Mouse (Mus musculus): ENCODE results near the gene Cd3d. TPM values are rescaled to one million over a fixed set of nuclear protein-coding genes. Genes with fewer than 3 reads are reported as not detected.
"Not testable (repeated sequence)": the region's sequence is repeated elsewhere in the genome, so short reads cannot be mapped to it uniquely, and the experiment has no call there.

The Cd3d gene
- total RNA-seq (2022), result not detected

- no peak for DNase-seq (ENCODE audit: low spot score in 2 of 2)
Measured at GRCm38 (mm10) chr9:44981676-44982075, at the start of gene Cd3d. TSS of gene Cd3d (plus strand) at chr9:44981786.

DNA sequence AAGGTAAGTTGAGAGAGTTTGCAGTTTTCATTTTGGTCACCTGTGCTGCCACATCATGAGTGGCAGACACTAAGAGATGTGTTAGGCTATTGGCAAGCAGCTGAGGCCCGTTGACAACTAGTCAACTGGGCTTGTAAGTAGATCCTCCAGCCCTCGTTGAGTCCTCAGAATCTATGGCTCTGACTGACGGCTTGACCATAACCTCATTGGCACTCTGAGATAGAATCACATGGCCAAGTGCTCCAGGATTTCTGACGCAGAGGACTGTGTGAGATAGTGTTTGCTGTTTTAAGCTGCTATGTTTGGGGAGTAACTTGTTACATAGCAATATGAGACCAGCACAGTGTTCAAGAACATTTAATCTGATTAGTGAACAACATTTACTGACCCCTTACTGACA, 39.8 kb upstream of the Cd3d start:
- DNase-seq (ENCODE audit: low spot score in 2 of 2), result no peak

- DNase-seq (ENCODE audit: low spot score in 2 of 2), result no peak
Measured at GRCm38 (mm10) chr9:44942421-44942820, 39.2 kb upstream of the Cd3d start.

DNA sequence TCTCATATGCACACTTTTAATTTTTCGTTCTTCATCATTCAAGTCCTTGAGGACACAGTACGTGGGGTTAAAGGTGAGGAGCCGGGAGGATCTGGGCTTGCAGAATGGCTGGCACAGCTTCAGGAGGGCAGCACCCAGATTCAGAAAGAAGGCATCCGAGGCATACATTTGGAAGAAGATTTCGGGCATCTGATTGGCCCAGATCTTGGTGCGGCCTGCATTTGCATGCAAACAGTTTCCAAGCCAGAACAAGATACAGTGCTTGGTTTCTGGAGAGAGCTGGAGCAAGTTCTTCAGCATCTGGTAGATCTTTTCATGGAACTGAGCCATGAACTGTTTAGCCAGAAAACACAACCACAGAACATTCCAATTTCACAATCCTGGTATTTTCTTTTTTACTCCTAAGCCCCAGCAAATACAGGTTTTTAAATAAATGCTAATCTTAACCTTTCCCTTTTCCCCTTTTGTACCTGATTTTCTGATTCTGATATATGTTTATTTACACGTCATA, 35.3 kb upstream of the Cd3d start:
- DNase-seq (ENCODE audit: low spot score in 2 of 2), result peak in 1 of 2 experiments; percentile 28

DNA sequence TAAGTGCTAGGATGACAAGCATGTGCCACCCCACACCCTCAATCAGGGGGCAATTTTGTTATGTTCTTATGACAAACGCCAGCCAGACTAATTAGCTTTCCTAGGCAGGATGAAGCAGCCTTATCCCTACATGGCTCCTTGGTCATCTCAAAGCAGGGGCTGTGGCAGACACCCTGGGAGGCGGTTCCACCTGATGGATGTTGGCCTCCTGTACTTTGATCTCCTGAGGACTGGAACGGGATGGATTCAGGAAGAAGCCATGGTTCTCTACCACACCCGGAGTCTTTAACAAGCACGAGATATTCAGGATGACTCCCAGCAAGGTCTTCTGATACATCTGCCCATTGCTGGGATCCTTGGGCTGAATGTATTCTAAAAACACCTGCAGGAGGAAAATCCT, 33.8 kb upstream of the Cd3d start:
- DNase-seq (ENCODE audit: low spot score in 2 of 2), result no peak

DNA sequence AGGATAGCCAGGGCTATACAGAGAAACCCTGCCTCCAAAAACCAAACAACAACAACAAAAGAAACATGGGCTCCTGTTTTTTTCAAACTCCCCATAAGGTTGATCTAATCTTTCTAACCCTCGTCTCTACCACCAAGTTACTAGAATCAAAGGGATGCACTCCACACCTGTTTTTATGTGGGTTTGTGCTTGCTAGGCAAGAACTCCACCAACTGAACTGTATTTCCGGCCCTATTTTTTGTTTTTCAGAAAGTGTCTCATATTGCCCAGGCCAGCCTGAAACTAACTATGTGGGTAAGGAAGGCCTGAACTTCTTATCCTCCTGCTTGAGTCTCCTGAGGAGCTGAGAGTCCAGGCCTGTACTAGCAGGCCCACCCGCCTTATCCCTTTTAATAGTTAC, 27.2 kb upstream of the Cd3d start:
- no peak for DNase-seq (ENCODE audit: low spot score in 2 of 2)

- peak; percentile 98 to 99 for DNase-seq (ENCODE audit: low spot score in 2 of 2)
Measured at GRCm38 (mm10) chr9:44965126-44965832, 16.3 kb upstream of the Cd3d start, which contains the start of gene Ube4a. TSS of gene Ube4a (minus strand) at chr9:44965600.

- DNase-seq (ENCODE audit: low spot score in 2 of 2), result no peak
Measured at GRCm38 (mm10) chr9:44965833-44966466, 15.6 kb upstream of the Cd3d start.

DNA sequence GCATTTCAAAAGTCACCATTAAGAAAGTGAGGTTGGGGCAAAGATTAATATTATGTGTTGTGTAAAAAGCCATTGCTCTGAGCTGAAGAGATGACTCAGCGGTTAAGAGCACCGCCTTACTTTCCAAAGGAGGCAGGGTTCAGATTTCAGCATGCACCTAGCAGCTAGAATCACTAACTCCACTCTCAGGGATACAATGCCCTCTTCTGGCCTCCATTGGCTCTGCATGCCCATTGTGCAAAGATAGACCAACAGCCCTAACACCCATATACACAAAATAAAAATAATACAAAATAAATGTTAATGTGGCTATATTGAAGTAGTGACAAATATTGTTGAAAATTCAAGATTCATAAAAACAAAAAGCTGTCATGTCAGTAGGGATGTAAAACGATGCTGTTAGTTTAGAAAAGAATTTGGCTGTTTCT, 14.8 kb upstream of the Cd3d start:
- peak; percentile 47 to 55 for DNase-seq (ENCODE audit: low spot score in 2 of 2)

- not testable (repeated sequence) for DNase-seq (ENCODE audit: low spot score in 2 of 2)
Measured at GRCm38 (mm10) chr9:44967763-44968162, 13.8 kb upstream of the Cd3d start.

DNA sequence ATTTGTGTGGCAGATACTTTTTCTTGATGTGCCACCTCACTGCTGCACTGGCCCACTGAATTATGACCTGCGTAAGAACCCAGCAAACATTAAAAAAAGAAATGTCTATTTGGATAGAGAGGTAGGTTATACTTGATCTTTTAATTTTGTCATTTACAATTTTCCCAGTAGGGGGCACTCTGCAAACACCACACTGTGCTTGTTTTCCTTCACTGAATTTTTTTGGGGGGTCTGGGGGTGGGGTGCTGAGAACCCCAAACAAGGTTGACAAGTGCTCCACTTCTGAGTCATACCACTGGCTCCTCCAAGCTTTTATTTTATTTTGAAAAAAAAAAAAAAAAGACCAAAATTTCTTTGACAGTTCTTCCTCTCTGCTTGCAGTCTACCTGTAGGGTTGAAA, 12.1 kb upstream of the Cd3d start:
- no peak for DNase-seq (ENCODE audit: low spot score in 2 of 2)

DNA sequence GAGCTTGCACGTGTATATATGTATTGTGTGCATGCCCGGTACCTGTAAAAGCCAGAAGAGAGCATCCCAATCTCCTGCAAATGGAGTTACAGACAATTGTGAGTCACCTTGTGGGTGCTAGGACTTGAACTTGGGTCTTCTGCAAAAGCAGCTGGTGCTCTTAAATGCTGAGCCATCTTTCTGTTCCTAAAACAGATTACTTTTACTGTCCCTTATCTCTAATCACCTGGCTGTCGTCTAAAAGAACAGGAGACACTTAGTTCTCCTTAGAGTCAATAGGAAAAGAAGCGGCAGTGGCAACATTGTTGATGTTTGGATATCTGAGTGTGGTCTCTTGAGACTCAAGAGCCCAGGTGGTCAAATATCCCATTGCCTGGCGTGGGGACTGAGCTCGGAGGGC, 3.8 kb upstream of the Cd3d start:
- DNase-seq (ENCODE audit: low spot score in 2 of 2), result no peak

GRCm38 (mm10) chr9:44979806-44980205, 1.8 kb upstream of the Cd3d start:
- no peak for DNase-seq (ENCODE audit: low spot score in 2 of 2)

DNA sequence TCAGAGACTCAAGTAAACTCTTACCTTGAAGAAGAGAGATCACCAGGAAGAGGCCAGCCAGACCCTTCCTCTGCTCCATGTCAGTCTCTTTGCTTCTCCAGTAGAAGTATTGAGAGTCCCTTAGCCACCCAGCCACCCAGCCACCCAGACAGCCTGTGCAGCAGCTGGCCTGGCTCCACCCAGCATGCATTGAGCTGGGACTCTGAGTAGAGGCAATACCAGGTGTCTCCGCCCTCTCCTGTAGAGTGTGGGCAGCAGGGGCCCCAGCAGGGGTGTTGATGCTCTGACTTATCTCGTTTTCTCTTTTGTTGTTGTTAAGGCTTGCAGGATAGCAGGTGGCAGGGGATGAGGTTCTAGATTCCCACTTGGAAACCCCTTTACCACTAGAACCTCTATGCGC, 1.3 kb upstream of the Cd3d start, which contains the start of gene Cd3g:
Gene Cd3g (minus strand): TSS at position 190 of the 400 bp plus-strand sequence.
- no peak for DNase-seq (ENCODE audit: low spot score in 2 of 2)

- DNase-seq (ENCODE audit: low spot score in 2 of 2), result no peak
Measured at GRCm38 (mm10) chr9:44981104-44981503, 482 bp upstream of the Cd3d start.

DNA sequence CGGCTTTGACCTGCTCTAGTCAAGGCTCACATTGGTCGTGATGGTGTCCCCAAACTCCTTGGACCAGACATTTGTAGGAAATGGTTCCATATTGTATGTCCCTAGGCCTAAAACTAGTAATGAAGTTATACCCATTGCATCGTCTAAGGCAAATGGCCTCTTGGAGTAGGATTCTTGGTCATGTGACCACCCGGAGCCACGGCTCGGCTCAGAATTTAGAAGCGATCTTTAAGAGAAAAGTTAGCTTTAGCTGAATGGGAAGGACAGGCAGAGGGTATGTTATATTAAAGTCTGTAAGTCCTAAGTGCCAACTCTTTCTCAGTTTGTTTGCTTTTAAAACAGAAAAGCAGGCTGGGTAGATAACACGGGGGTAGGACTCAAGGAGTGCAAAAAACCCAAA, 495 bp downstream of the Cd3d start:
- DNase-seq (ENCODE audit: low spot score in 2 of 2), result no peak

- DNase-seq (ENCODE audit: low spot score in 2 of 2), result no peak
Measured at GRCm38 (mm10) chr9:44982531-44982930, 945 bp downstream of the Cd3d start.

GRCm38 (mm10) chr9:44983001-44983400, 1.4 kb downstream of the Cd3d start:
- no peak for DNase-seq (ENCODE audit: low spot score in 2 of 2)

DNA sequence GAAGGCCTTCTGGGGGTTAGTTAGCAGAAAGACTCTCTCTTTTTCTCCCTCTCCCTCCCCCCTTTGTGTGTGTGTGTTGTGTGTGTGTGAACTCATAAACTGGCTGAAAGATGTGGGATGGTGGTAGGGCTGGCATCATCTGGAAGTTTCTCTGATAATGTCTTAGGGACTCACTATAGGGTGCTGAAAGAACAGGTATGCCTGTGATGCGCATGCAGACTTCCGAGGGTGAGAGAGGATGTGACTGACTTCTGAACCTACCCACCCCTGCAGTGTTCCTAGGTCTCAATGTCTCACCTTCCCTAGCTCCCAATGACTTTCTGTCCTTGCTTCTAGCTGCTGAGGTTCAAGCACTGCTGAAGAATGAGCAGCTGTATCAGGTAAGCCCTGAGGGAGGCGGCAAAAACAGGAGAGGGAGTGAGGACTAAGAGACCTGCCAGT, 4.2 kb downstream of the Cd3d start:
- no peak for DNase-seq (ENCODE audit: low spot score in 2 of 2)

DNA sequence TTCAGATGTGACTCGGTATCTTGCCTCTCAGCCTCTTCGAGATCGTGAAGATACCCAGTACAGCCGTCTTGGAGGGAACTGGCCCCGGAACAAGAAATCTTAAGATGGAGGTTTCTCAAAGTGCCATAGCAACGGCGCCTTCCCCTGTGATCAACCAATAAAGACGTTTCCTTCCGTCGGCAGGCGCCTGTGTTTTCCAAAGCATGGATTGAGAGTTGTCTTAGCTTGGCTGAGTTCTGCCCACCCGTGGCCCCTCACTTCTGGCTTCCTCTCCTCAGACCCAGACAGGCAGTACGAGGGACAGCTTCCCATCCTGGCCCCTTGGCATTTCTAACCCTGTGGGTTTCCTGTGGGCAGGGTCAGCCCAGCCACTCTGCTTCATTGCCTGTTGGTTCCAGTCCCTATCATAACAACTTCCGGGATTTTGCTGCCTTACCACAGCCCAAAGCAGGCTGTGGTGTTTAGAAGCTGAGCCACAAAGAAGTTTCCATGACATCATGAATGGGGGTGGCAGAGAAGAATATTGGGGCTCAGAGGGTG, 4.7 kb downstream of the Cd3d start:
- DNase-seq (ENCODE audit: low spot score in 2 of 2), result no peak

DNA sequence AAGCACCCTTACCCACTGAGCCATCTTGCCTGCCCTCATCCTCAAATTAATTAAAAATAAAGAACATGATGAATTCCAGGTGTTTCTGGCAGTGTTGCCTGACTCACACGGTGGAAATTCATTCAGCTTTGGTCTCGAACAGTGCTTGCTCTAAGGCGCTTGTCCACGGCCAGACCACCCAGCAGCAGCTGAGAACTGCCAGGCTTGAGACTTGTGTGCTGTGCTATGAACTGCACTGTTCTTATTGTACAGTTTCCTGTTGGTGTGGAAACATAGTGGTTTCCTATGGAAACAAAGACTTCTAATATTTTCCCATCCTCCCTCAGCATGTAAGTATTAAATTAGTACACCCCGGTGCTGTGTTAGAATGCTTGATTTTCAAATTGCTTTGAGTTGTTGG, 5.4 kb downstream of the Cd3d start:
- no peak for DNase-seq (ENCODE audit: low spot score in 2 of 2)

- no peak for DNase-seq (ENCODE audit: low spot score in 2 of 2)
Measured at GRCm38 (mm10) chr9:44991821-44992220, 10.2 kb downstream of the Cd3d start.

All from layer of hippocampus, adult 8-10 months (tissue).